Mouse (Mus musculus): Measurements from ENCODE around the gene Bin2.

Gene Bin2

GRCm38 (mm10) chr15:100669337-100669736 lies at the start of gene Bin2:
Gene Bin2 (minus strand): TSS chr15:100669553.
- ChIA-PET CTCF (interaction anchor here in 3 of 4 experiments (0.5 to 2.6 kb wide), 7 partner anchors 11 to 201 kb away, joined by 3 to 15 read pairs (median 3); partner anchors contain the start of gene Dazap2 (in 1 of the 3)), POLR2A (interaction anchor here in 2 of 4 experiments (0.9 to 4.9 kb wide), 9 partner anchors 8 to 176 kb away, joined by 3 to 17 read pairs (median 4); partner anchors contain the start of gene Dazap2 (in 1 of the 2))

GRCm38 (mm10) chr15:100718572-100718971 lies 49.2 kb upstream of the Bin2 start:
- ChIA-PET CTCF (interaction anchor here (0.6 to 1.5 kb wide), 8 partner anchors 12 to 1272 kb away, joined by 3 to 5 read pairs (median 4); no protein-coding TSS in a partner anchor), POLR2A (interaction anchor here in 3 of 4 experiments (0.7 to 1.6 kb wide), 6 partner anchors 10 to 375 kb away, joined by 3 to 5 read pairs (median 3); partner anchors contain the start of gene Galnt6 (in 1 of the 3))

GRCm38 (mm10) chr15:100717933-100718332 lies 48.6 kb upstream of the Bin2 start:
- CTCF ChIA-PET = interaction anchor here (0.5 to 1.5 kb wide), 10 partner anchors 13 to 1272 kb away, joined by 3 to 5 read pairs (median 4); no protein-coding TSS in a partner anchor
- POLR2A ChIA-PET = interaction anchor here in 3 of 4 experiments (1.0 to 1.6 kb wide), 4 partner anchors 11 to 318 kb away, joined by 3 read pairs; partner anchors contain the start of gene Galnt6 (in 1 of the 3)

- CTCF ChIA-PET = interaction anchor here in 3 of 4 experiments (0.6 to 1.0 kb wide), 5 partner anchors 32 to 340 kb away, joined by 3 to 4 read pairs (median 3); no protein-coding TSS in a partner anchor
- POLR2A ChIA-PET = interaction anchor here in 3 of 4 experiments (0.6 to 0.7 kb wide), 3 partner anchors 10 to 241 kb away, joined by 3 to 5 read pairs (median 4); no protein-coding TSS in a partner anchor
Measured at GRCm38 (mm10) chr15:100715399-100715993, 46.1 kb upstream of the Bin2 start.

- ChIA-PET CTCF (interaction anchor here in 3 of 4 experiments (0.5 to 1.6 kb wide), 5 partner anchors 43 to 247 kb away, joined by 3 to 9 read pairs (median 3); no protein-coding TSS in a partner anchor), POLR2A (interaction anchor here in 1 of 4 experiments (1.1 to 1.7 kb wide), 2 partner anchors 14 to 43 kb away, joined by 3 to 4 read pairs; no protein-coding TSS in a partner anchor)
Measured at GRCm38 (mm10) chr15:100714470-100714869, 45.1 kb upstream of the Bin2 start.

- POLR2A ChIA-PET = interaction anchor here in 2 of 4 experiments (0.6 to 3.4 kb wide), 3 partner anchors 12 to 1451 kb away, joined by 3 to 21 read pairs (median 3); no protein-coding TSS in a partner anchor
- CTCF ChIA-PET = interaction anchor here in 3 of 4 experiments (0.6 to 1.6 kb wide), 4 partner anchors 9 to 1739 kb away, joined by 3 to 5 read pairs (median 4); no protein-coding TSS in a partner anchor
Measured at GRCm38 (mm10) chr15:100710838-100711237, 41.5 kb upstream of the Bin2 start.

GRCm38 (mm10) chr15:100708433-100709078 lies 39.2 kb upstream of the Bin2 start:
- POLR2A ChIA-PET = interaction anchor here in 2 of 4 experiments (0.5 to 0.7 kb wide), 3 partner anchors 8 to 841 kb away, joined by 3 to 6 read pairs (median 3); no protein-coding TSS in a partner anchor
- CTCF ChIA-PET = interaction anchor here in 2 of 4 experiments (0.6 kb wide), 2 partner anchors 42 kb away, joined by 4 to 8 read pairs; no protein-coding TSS in a partner anchor

GRCm38 (mm10) chr15:100706226-100706625 lies 36.9 kb upstream of the Bin2 start:
- CTCF ChIA-PET = interaction anchor here in 1 of 4 experiments (1.0 kb wide), 1 partner anchor 51 kb away, joined by 3 read pairs; no protein-coding TSS in a partner anchor
- POLR2A ChIA-PET = interaction anchor here in 2 of 4 experiments (0.7 to 1.7 kb wide), 4 partner anchors 9 to 90 kb away, joined by 3 to 12 read pairs (median 4); no protein-coding TSS in a partner anchor

GRCm38 (mm10) chr15:100705376-100705775 lies 36.0 kb upstream of the Bin2 start:
- CTCF ChIA-PET = interaction anchor here in 1 of 4 experiments (1.1 kb wide), 1 partner anchor 22 kb away, joined by 4 read pairs; no protein-coding TSS in a partner anchor

GRCm38 (mm10) chr15:100703913-100704312 lies 34.6 kb upstream of the Bin2 start:
- POLR2A ChIA-PET = no interaction called here
- CTCF ChIA-PET = no interaction called here

More at GRCm38 (mm10) chr15:100705376-100705775, 36.0 kb upstream of the Bin2 start:
- POLR2A ChIA-PET = interaction anchor here in 2 of 4 experiments (0.7 to 1.7 kb wide), 4 partner anchors 8 to 56 kb away, joined by 3 to 5 read pairs (median 3); no protein-coding TSS in a partner anchor

GRCm38 (mm10) chr15:100701856-100702255 lies 32.5 kb upstream of the Bin2 start:
- CTCF ChIA-PET = interaction anchor here in 3 of 4 experiments (0.6 to 1.1 kb wide), 7 partner anchors 9 to 164 kb away, joined by 3 to 5 read pairs (median 4); no protein-coding TSS in a partner anchor
- POLR2A ChIA-PET = interaction anchor here in 2 of 4 experiments (0.8 to 2.1 kb wide), 7 partner anchors 10 to 250 kb away, joined by 3 to 10 read pairs (median 5); partner anchors contain the start of gene Cela1 (in 1 of the 2)

GRCm38 (mm10) chr15:100701108-100701507 lies 31.8 kb upstream of the Bin2 start:
- ChIA-PET CTCF (interaction anchor here (0.7 to 1.1 kb wide), 5 partner anchors 10 to 213 kb away, joined by 3 to 5 read pairs (median 4); no protein-coding TSS in a partner anchor), POLR2A (interaction anchor here in 3 of 4 experiments (0.6 to 2.1 kb wide), 12 partner anchors 8 to 473 kb away, joined by 3 to 10 read pairs (median 4); partner anchors contain the start of gene Atf1 (in 1 of the 3))

GRCm38 (mm10) chr15:100700424-100700823 lies 31.1 kb upstream of the Bin2 start:
- POLR2A ChIA-PET = interaction anchor here in 3 of 4 experiments (0.7 to 4.6 kb wide), 12 partner anchors 8 to 76 kb away, joined by 3 to 21 read pairs (median 4); no protein-coding TSS in a partner anchor
- CTCF ChIA-PET = interaction anchor here in 3 of 4 experiments (0.7 to 2.0 kb wide), 3 partner anchors 17 to 214 kb away, joined by 3 to 10 read pairs (median 5); no protein-coding TSS in a partner anchor

GRCm38 (mm10) chr15:100699386-100699785 lies 30.0 kb upstream of the Bin2 start:
- ChIA-PET POLR2A (interaction anchor here in 3 of 4 experiments (0.6 to 4.6 kb wide), 15 partner anchors 9 to 304 kb away, joined by 3 to 21 read pairs (median 3); no protein-coding TSS in a partner anchor), CTCF (interaction anchor here (0.6 to 2.0 kb wide), 10 partner anchors 10 to 661 kb away, joined by 3 to 10 read pairs (median 4); partner anchors contain the start of genes Bin2 (in 1 of the 4), Dip2b (in 1 of the 4) and Mettl7a1 (in 1 of the 4))

- ChIA-PET CTCF (interaction anchor here (0.6 to 1.6 kb wide), 4 partner anchors 9 to 22 kb away, joined by 3 to 7 read pairs (median 4); no protein-coding TSS in a partner anchor), POLR2A (interaction anchor here (0.6 to 4.6 kb wide), 9 partner anchors 7 to 342 kb away, joined by 3 to 21 read pairs (median 4); no protein-coding TSS in a partner anchor)
Measured at GRCm38 (mm10) chr15:100698078-100698477, 28.7 kb upstream of the Bin2 start.

- ChIA-PET POLR2A (no interaction called here), CTCF (interaction anchor here in 1 of 4 experiments (2.2 kb wide), 1 partner anchor 11 kb away, joined by 5 read pairs; no protein-coding TSS in a partner anchor)
Measured at GRCm38 (mm10) chr15:100694406-100694805, 25.1 kb upstream of the Bin2 start.

GRCm38 (mm10) chr15:100691990-100692389 lies 22.6 kb upstream of the Bin2 start:
- ChIA-PET POLR2A (interaction anchor here in 1 of 4 experiments (0.9 to 1.2 kb wide), 2 partner anchors 9 to 11 kb away, joined by 4 to 5 read pairs; no protein-coding TSS in a partner anchor), CTCF (interaction anchor here (0.6 to 1.5 kb wide), 5 partner anchors 9 to 1003 kb away, joined by 3 to 8 read pairs (median 4); no protein-coding TSS in a partner anchor)
